Mouse (Mus musculus) cortical plate, adult 2 months (tissue): Measurements from ENCODE around the gene Gas2l1.

Experiments used
- CTCF ChIP-seq: fragments of 200-500 bp; IDR thresholded peaks from 2 replicates; pipeline ENCODE4 v1.5.1; 2011; ENCODE audit warnings: mild to moderate bottlenecking, control low read depth, low read length; ENCODE audit not compliant: insufficient read depth; ENCODE audit errors: extremely low read depth
- POLR2A ChIP-seq: fragments of 200-500 bp; IDR thresholded peaks from 2 replicates; pipeline ENCODE4 v1.6.1; 2011; ENCODE audit warnings: mild to moderate bottlenecking, low read length, control low read depth; ENCODE audit not compliant: insufficient read depth; ENCODE audit errors: extremely low read depth

- TF ChIP-seq POLR2A, result no peak
- TF ChIP-seq CTCF, result no peak
Observed at GRCm38 (mm10) chr11:5103986-5104509, 38.9 kb upstream of the Gas2l1 start.
